Comparison of ENCODE assay signal across 11 mouse cellular contexts in genomic region chr12:51811388-51812140, GRCm38 (mm10). TPM values are rescaled to one million over a fixed set of nuclear protein-coding genes. Genes with fewer than 3 reads are reported as not detected.
A peak's percentile ranks its signal among the peaks of the same experiment; 100 is the strongest.
DNase-seq lines count a peak whose midpoint lies in the region; ATAC-seq and TF ChIP-seq lines count a peak whose summit lies in the region.
"Had no signal": no experiment of that assay in that cellular context is flagged by ENCODE, and none has a peak within 500 bp of the region (broad histone marks: within the 10 kb centered on the region; RNA-seq: fewer than 3 reads in every experiment).

No protein-coding gene starts in this region.

- WGBS in lung, postnatal 0 days: 72% methylated on average over 5 of the region's 5 CpGs
- 68% methylated on average over 5 of the region's 5 CpGs for WGBS in liver, postnatal 0 days (ENCODE audit: insufficient replicate concordance)
- 80% methylated on average over 5 of the region's 5 CpGs for WGBS in kidney, embryonic 16.5 days

- no peak overlapping the region; the same call in 1 of the 2 replicates for H3K27ac ChIP-seq in lung, postnatal 0 days (ENCODE audit: low read length)
- peak overlapping the region; percentile 31 for H3K27ac ChIP-seq in bone marrow macrophage, adult 2 months (ENCODE audit: insufficient read depth, low read depth, low read length)
- H3K27ac ChIP-seq in liver, postnatal 0 days (ENCODE audit: low read depth): peak overlapping the region; percentile 42; the same call in 1 of the 2 replicates
- H3K27ac ChIP-seq in kidney, embryonic 16.5 days (ENCODE audit: low read length): no peak overlapping the region
- H3K27ac ChIP-seq: heart, adult 2 months; liver, embryonic 15.5 days had no signal

- TF ChIP-seq CTCF in lung, postnatal 0 days (IDR thresholded peaks at IDR 0.05): no peak
- TF ChIP-seq CTCF in bone marrow macrophage, adult 2 months (IDR thresholded peaks at IDR 0.05; ENCODE audit: low read depth, low read length): no peak
- TF ChIP-seq CTCF in liver, postnatal 0 days (IDR thresholded peaks at IDR 0.05; ENCODE audit: low read depth): no peak

- TF ChIP-seq EP300 in lung, postnatal 0 days (IDR thresholded peaks at IDR 0.05): no peak
- no peak for TF ChIP-seq EP300 in liver, postnatal 0 days (IDR thresholded peaks at IDR 0.05; ENCODE audit: low read depth)

- H3K27me3 ChIP-seq in lung, postnatal 0 days (replicated peaks; ENCODE audit: insufficient read depth, low read length): no peaks in the 10 kb centered on the region
- no peaks in the 10 kb centered on the region for H3K27me3 ChIP-seq in liver, postnatal 0 days (ENCODE audit: insufficient read depth, low read length)
- no peaks in the 10 kb centered on the region for H3K27me3 ChIP-seq in kidney, embryonic 16.5 days (ENCODE audit: insufficient read depth, low read length)
- H3K27me3 ChIP-seq: liver, embryonic 15.5 days had no signal

- H3K4me1 ChIP-seq in lung, postnatal 0 days (ENCODE audit: insufficient read depth, low read depth, low read length): no peaks in the 10 kb centered on the region
- H3K4me1 ChIP-seq in bone marrow macrophage, adult 2 months (ENCODE audit: control insufficient read depth, insufficient read depth, low read length): peaks cover 25% of the 10 kb centered on the region
- peaks cover 16% of the 10 kb centered on the region for H3K4me1 ChIP-seq in liver, postnatal 0 days (ENCODE audit: insufficient read depth)
- H3K4me1 ChIP-seq in kidney, embryonic 16.5 days (ENCODE audit: insufficient read depth, low read length): peaks cover 4% of the 10 kb centered on the region; the same call in 1 of the 2 replicates

- H3K9me3 ChIP-seq in lung, postnatal 0 days (ENCODE audit: low read length): no peaks in the 10 kb centered on the region
- no peaks in the 10 kb centered on the region for H3K9me3 ChIP-seq in liver, postnatal 0 days (ENCODE audit: low read length)
- no peaks in the 10 kb centered on the region; the same call in 1 of the 2 replicates for H3K9me3 ChIP-seq in kidney, embryonic 16.5 days (ENCODE audit: low read length)
- H3K9me3 ChIP-seq: liver, embryonic 15.5 days had no signal

- no peak overlapping the region for H3K4me3 ChIP-seq in lung, postnatal 0 days (ENCODE audit: low read depth, low read length)
- no peak overlapping the region for H3K4me3 ChIP-seq in bone marrow macrophage, adult 2 months (ENCODE audit: insufficient read depth, low read length)
- H3K4me3 ChIP-seq in liver, postnatal 0 days (ENCODE audit: low read depth, low read length): no peak overlapping the region
- no peak overlapping the region for H3K4me3 ChIP-seq in kidney, embryonic 16.5 days (ENCODE audit: low read length)
- H3K4me3 ChIP-seq: heart, adult 2 months; liver, embryonic 15.5 days had no signal

- H3K9ac ChIP-seq in lung, postnatal 0 days (replicated peaks; ENCODE audit: low read depth): no peak overlapping the region
- no peak overlapping the region for H3K9ac ChIP-seq in liver, postnatal 0 days (replicated peaks)
- no peak overlapping the region for H3K9ac ChIP-seq in kidney, embryonic 16.5 days (replicated peaks; ENCODE audit: low read length)
- H3K9ac ChIP-seq: liver, embryonic 15.5 days had no signal

- peak; percentile 30; the same call in 1 of the 2 replicates for ATAC-seq in lung, postnatal 0 days
- no peak for ATAC-seq in liver, postnatal 0 days
- ATAC-seq in kidney, embryonic 16.5 days (ENCODE audit: low FRiP score, low TSS enrichment): no peak

- H3K36me3 ChIP-seq in lung, postnatal 0 days (ENCODE audit: insufficient read depth, low read length): peaks cover 7% of the 10 kb centered on the region; the same call in 1 of the 2 replicates
- H3K36me3 ChIP-seq in liver, postnatal 0 days (replicated peaks; ENCODE audit: insufficient read depth, low read length): peaks cover 34% of the 10 kb centered on the region
- peaks cover 13% of the 10 kb centered on the region; the same call in 1 of the 2 replicates for H3K36me3 ChIP-seq in kidney, embryonic 16.5 days (ENCODE audit: insufficient read depth, low read length)

- DNase-seq in lung, postnatal 0 days (ENCODE audit: low spot score): no peak
- no peak for DNase-seq in lung, postnatal 14 days
- no peak for DNase-seq in liver, postnatal 0 days
- DNase-seq in cerebellum, adult 9-11 months: no peak
- DNase-seq in thymus, postnatal 36 days: no peak
- DNase-seq: adrenal gland, postnatal 14 days; heart, adult 2 months; kidney, postnatal 10 days had no signal

- no peak for TF ChIP-seq POLR2A in bone marrow macrophage, adult 2 months (IDR thresholded peaks at IDR 0.05; ENCODE audit: borderline replicate concordance, low read depth, low read length)

- no peak overlapping the region for H3K4me2 ChIP-seq in lung, postnatal 0 days (replicated peaks; ENCODE audit: low read depth, low read length)
- H3K4me2 ChIP-seq in liver, postnatal 0 days (ENCODE audit: low read depth, low read length): no peak overlapping the region; the same call in 1 of the 2 replicates
- H3K4me2 ChIP-seq in kidney, embryonic 16.5 days (replicated peaks; ENCODE audit: low read depth, low read length): no peak overlapping the region
- H3K4me2 ChIP-seq: liver, embryonic 15.5 days had no signal

RNA-seq across cellular contexts. Expression of gene Hectd1, which starts 17.8 kb away (rescaled TPM):
- polyA plus RNA-seq in lung, postnatal 0 days (2015; fragmentation: Nextera tagmentation; extraction: Ambion mirVana): 27.5 and 31.8 TPM in 2 replicates
- polyA plus RNA-seq in bone marrow macrophage, adult 2 months (2012; ENCODE audit: insufficient read depth, insufficient read length, missing spikeins): 30.7 and 34.3 TPM in 2 replicates
- polyA plus RNA-seq in liver, postnatal 0 days (2015; fragmentation: Nextera tagmentation; extraction: Ambion mirVana): 18.2 and 20.6 TPM in 2 replicates
- polyA plus RNA-seq in kidney, embryonic 16.5 days (2015; fragmentation: Nextera tagmentation; extraction: Ambion mirVana): 37.3 and 41.8 TPM in 2 replicates

Comparison
In these comparisons a context has a peak if more than half of its experiments do, and no peak if none do; other contexts are left out.
1. H3K27ac ChIP-seq: peak in bone marrow macrophage, adult 2 months (single experiment) and liver, postnatal 0 days (single experiment); none in lung, postnatal 0 days (single experiment) and kidney, embryonic 16.5 days (single experiment).